In the genomic region with DNA sequence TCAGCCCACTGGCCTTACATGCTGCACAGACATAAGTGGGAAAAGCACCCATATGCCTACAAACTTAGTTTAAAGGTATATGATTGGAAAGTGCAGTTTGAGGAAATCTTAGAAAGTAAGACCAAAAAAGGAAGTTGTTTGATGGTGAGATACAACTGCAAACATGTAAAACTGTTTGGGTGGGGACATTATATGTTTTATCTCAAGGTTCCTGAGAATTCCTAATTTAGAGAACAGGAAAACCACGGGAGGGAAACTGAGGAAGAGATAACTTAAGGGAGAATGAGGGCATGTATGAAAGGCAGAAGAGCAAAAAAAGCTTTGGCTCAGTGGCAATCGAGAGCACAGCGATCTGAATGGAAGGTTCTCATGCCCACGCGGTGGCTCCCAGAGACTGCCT, we compare ENCODE assay signal across 43 mouse cellular contexts. TPM values are rescaled to one million over a fixed set of nuclear protein-coding genes. Genes with fewer than 3 reads are reported as not detected.
"Had no signal": no experiment of that assay in that cellular context is flagged by ENCODE, and none has a peak within 500 bp of the region (broad histone marks: within the 10 kb centered on the region; RNA-seq: fewer than 3 reads in every experiment).

No protein-coding gene starts in this region.

- ATAC-seq: liver, embryonic 12.5 days; liver, postnatal 0 days; lung, postnatal 0 days; midbrain, embryonic 13.5 days; midbrain, embryonic 15.5 days; midbrain, embryonic 16.5 days had no signal

- H3K27me3 ChIP-seq: limb, embryonic 12.5 days; limb, embryonic 13.5 days; limb, embryonic 15.5 days; liver, embryonic 12.5 days; liver, embryonic 13.5 days; liver, embryonic 15.5 days; lung, embryonic 15.5 days; midbrain, embryonic 12.5 days; midbrain, embryonic 13.5 days; midbrain, embryonic 15.5 days; neural tube, embryonic 12.5 days had no signal

- H3K9me3 ChIP-seq: limb, embryonic 10.5 days; limb, embryonic 15.5 days; liver, embryonic 12.5 days; liver, embryonic 13.5 days; liver, embryonic 15.5 days; lung, embryonic 15.5 days; midbrain, embryonic 10.5 days; midbrain, embryonic 12.5 days; midbrain, embryonic 13.5 days; midbrain, embryonic 15.5 days; neural tube, embryonic 12.5 days had no signal

- H3K9ac ChIP-seq: limb, embryonic 12.5 days; limb, embryonic 13.5 days; limb, embryonic 15.5 days; liver, embryonic 12.5 days; liver, embryonic 13.5 days; liver, embryonic 14.5 days; liver, embryonic 15.5 days; liver, postnatal 0 days; lung, embryonic 14.5 days; lung, embryonic 15.5 days; midbrain, embryonic 12.5 days; midbrain, embryonic 13.5 days; midbrain, embryonic 15.5 days; neural tube, embryonic 12.5 days had no signal

- H3K4me1 ChIP-seq: limb, embryonic 10.5 days; limb, embryonic 12.5 days; limb, embryonic 13.5 days; limb, embryonic 15.5 days; midbrain, embryonic 10.5 days; midbrain, embryonic 12.5 days; midbrain, embryonic 13.5 days; midbrain, embryonic 15.5 days; neural tube, embryonic 12.5 days had no signal

- DNase-seq: liver; liver, embryonic 13.5 days; liver, postnatal 0 days; lung, adult 18-20 months; lung, adult 2 months; lung, embryonic 14.5 days; lung, postnatal 10 days; lung, postnatal 14 days; lung, postnatal 36 days; lung, postnatal 4 days; midbrain, embryonic 14.5 days had no signal

- H3K27ac ChIP-seq: left cerebral cortex, adult 2 months; limb, embryonic 10.5 days; limb, embryonic 12.5 days; limb, embryonic 13.5 days; limb, embryonic 15.5 days; liver, embryonic 12.5 days; liver, embryonic 13.5 days; liver, embryonic 14.5 days; liver, embryonic 15.5 days; lung, embryonic 15.5 days; macrophage; midbrain, embryonic 10.5 days; midbrain, embryonic 12.5 days; midbrain, embryonic 13.5 days; midbrain, embryonic 15.5 days; neural tube, embryonic 12.5 days had no signal

- H3K36me3 ChIP-seq: lung, embryonic 15.5 days had no signal

- H3K4me3 ChIP-seq: left cerebral cortex, adult 2 months; limb, embryonic 10.5 days; limb, embryonic 12.5 days; limb, embryonic 13.5 days; limb, embryonic 15.5 days; liver, embryonic 12.5 days; liver, embryonic 13.5 days; liver, embryonic 15.5 days; lung, embryonic 15.5 days; midbrain, embryonic 10.5 days; midbrain, embryonic 12.5 days; midbrain, embryonic 13.5 days; midbrain, embryonic 15.5 days; myocyte; neural tube, embryonic 12.5 days had no signal

RNA-seq across cellular contexts. Expression of a gene that starts 27.8 kb away (rescaled TPM):
- total RNA-seq: left cerebral cortex, adult 18-20 months; left cerebral cortex, adult 2 months; left cerebral cortex, adult 8-10 months; left cerebral cortex, postnatal 10 days; left cerebral cortex, postnatal 14 days; left cerebral cortex, postnatal 25 days; left cerebral cortex, postnatal 36 days; liver, adult 2 months; megakaryocyte progenitor cell, adult 5-6 weeks; megakaryocyte-erythroid progenitor cell, adult 5-6 weeks; monocyte, adult 5-6 weeks had no signal
- polyA plus RNA-seq: limb, embryonic 10.5 days; limb, embryonic 11.5 days; limb, embryonic 12.5 days; liver, adult 2 months; liver, embryonic 11.5 days; liver, embryonic 12.5 days; liver, embryonic 13.5 days; liver, embryonic 14.5 days; liver, embryonic 15.5 days; liver, embryonic 16.5 days; liver, postnatal 0 days; macrophage; midbrain, embryonic 10.5 days; midbrain, embryonic 12.5 days; midbrain, embryonic 13.5 days; midbrain, embryonic 14.5 days; myocyte; neural tube, embryonic 11.5 days; neural tube, embryonic 12.5 days had no signal
